Mouse (Mus musculus): ENCODE measurements around the gene Gbe1. TPM values are rescaled to one million over a fixed set of nuclear protein-coding genes. Genes with fewer than 3 reads are reported as not detected.

Gbe1 gene
- polyA plus RNA-seq, 1 experiment = 4.3 TPM

DNA sequence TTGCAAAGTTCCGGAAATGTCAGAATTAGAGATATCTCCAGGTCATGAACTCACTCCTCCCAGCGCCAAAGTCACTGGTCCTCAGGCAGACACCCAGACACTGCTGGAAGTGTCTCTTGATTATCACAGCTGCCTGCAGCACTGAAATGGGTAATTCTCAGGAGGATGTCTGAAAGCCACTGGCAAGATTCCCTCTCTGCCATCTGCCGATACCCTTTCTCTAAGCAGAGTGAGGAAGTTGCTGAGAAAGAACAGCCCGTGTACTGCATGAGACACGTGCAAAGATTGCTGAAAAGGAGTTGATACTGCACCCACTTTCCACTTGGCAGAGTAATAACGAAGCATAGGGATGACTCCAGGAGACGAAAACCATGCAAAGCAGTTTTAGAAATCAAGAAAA is 272.2 kb downstream of the Gbe1 start:
- no peaks in the 10 kb centered on the region for H3K4me1 ChIP-seq (ENCODE audit: control insufficient read depth, insufficient read depth, low read length)
- TF ChIP-seq EP300 (IDR thresholded peaks at IDR 0.05; ENCODE audit: insufficient read depth, low read depth, low read length) = no peak
- TF ChIP-seq POLR2A (IDR thresholded peaks at IDR 0.05; ENCODE audit: insufficient read depth, low read length) = no peak
- TF ChIP-seq CTCF (IDR thresholded peaks at IDR 0.05; ENCODE audit: low read depth, low read length) = no peak
- H3K27me3 ChIP-seq (ENCODE audit: control insufficient read depth, insufficient read depth, low read length, poor library complexity, severe bottlenecking) = no peaks in the 10 kb centered on the region
- H3K9me3 ChIP-seq (replicated peaks; ENCODE audit: control insufficient read depth, insufficient read depth, low read length, poor library complexity, severe bottlenecking) = no peaks in the 10 kb centered on the region
- no peak overlapping the region for H3K27ac ChIP-seq (ENCODE audit: insufficient read depth, low read length)
- no peak overlapping the region for H3K9ac ChIP-seq (ENCODE audit: low read depth, poor library complexity, severe bottlenecking)
- no peaks in the 10 kb centered on the region for H3K36me3 ChIP-seq (ENCODE audit: control insufficient read depth, insufficient read depth, low read length, poor library complexity, severe bottlenecking)
- no peak overlapping the region for H3K4me3 ChIP-seq (ENCODE audit: low read depth, low read length)

DNA sequence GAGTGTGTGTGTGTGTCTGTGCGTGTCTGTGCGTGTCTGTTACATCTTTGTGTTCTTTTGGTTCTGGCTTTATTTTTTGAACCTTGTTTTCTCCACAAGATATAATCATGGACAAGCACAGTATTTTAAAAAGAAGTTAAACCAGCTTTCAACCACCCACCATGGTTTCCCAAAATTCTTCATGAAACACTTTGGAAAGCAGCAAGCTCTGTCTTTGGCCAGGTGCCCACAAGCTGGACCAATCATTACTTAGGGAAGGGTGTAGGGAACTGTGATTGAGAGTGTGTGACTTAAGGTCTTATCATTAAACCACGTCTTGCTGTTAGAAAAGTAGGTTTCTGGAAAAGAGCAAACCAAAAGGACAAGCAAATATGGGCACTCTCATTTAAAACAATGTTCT is 288.6 kb downstream of the Gbe1 start:
- Histone ChIP-seq H3K9ac (ENCODE audit: low read depth, poor library complexity, severe bottlenecking) (no peak overlapping the region), H3K27ac (ENCODE audit: insufficient read depth, low read length) (no peak overlapping the region), H3K36me3 (ENCODE audit: control insufficient read depth, insufficient read depth, low read length, poor library complexity, severe bottlenecking) (no peaks in the 10 kb centered on the region), H3K9me3 (replicated peaks; ENCODE audit: control insufficient read depth, insufficient read depth, low read length, poor library complexity, severe bottlenecking) (no peaks in the 10 kb centered on the region), H3K4me1 (ENCODE audit: control insufficient read depth, insufficient read depth, low read length) (no peaks in the 10 kb centered on the region), H3K27me3 (ENCODE audit: control insufficient read depth, insufficient read depth, low read length, poor library complexity, severe bottlenecking) (no peaks in the 10 kb centered on the region), H3K4me3 (ENCODE audit: low read depth, low read length) (no peak overlapping the region)
- TF ChIP-seq CTCF (IDR thresholded peaks at IDR 0.05; ENCODE audit: low read depth, low read length) = no peak
- no peak for TF ChIP-seq EP300 (IDR thresholded peaks at IDR 0.05; ENCODE audit: insufficient read depth, low read depth, low read length)
- TF ChIP-seq POLR2A (IDR thresholded peaks at IDR 0.05; ENCODE audit: insufficient read depth, low read length) = no peak

DNA sequence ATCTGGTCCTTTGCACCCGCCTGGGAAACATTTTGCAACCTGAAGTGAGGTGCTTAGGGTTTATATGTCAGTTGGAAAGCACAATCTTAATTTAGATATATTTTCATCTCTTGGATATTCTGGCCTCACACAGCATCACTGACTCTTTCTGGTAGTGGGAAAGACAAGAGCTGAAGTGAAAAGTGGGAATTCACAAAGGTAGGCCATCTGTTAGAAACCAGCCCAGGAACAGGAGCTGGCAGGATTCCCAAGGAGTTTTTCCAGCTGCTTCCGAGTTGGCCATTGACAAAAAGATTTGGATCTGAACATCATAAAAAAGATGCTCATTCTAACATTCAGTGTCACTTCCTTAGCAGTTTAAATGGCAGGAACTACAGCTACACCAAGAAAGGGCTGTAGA is 294.6 kb downstream of the Gbe1 start:
- Histone ChIP-seq H3K9ac (ENCODE audit: low read depth, poor library complexity, severe bottlenecking) (no peak overlapping the region), H3K36me3 (ENCODE audit: control insufficient read depth, insufficient read depth, low read length, poor library complexity, severe bottlenecking) (no peaks in the 10 kb centered on the region), H3K9me3 (replicated peaks; ENCODE audit: control insufficient read depth, insufficient read depth, low read length, poor library complexity, severe bottlenecking) (0 out of 2 replicates have a peak, but pooled peaks cover 5% of the 10 kb centered on the region), H3K4me1 (ENCODE audit: control insufficient read depth, insufficient read depth, low read length) (no peaks in the 10 kb centered on the region), H3K27ac (ENCODE audit: insufficient read depth, low read length) (no peak overlapping the region), H3K4me3 (ENCODE audit: low read depth, low read length) (no peak overlapping the region), H3K27me3 (ENCODE audit: control insufficient read depth, insufficient read depth, low read length, poor library complexity, severe bottlenecking) (no peaks in the 10 kb centered on the region)
- TF ChIP-seq POLR2A (IDR thresholded peaks at IDR 0.05; ENCODE audit: insufficient read depth, low read length) (no peak), EP300 (IDR thresholded peaks at IDR 0.05; ENCODE audit: insufficient read depth, low read depth, low read length) (no peak), CTCF (IDR thresholded peaks at IDR 0.05; ENCODE audit: low read depth, low read length) (no peak)

DNA sequence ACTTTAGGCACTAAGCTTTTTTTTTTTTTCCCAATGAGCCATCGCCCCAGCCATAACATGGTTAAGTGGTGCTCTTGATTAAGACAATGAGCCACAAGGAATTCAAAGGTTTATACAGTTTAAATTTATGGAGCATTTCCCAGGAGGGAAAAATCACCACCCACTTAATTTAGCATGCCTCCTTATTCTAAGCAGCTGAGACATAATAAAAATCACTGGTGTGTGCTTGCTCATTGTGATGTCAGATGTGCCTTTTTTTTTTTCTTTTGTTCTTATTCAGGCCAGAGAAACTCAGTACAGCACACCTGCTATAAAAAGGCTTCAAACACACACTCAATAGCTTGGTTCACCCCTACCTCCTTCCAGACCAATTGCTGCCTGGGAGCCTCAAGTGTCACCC is 303.9 kb downstream of the Gbe1 start:
- Histone ChIP-seq H3K9me3 (replicated peaks; ENCODE audit: control insufficient read depth, insufficient read depth, low read length, poor library complexity, severe bottlenecking) (0 out of 2 replicates have a peak, but pooled peaks cover 3% of the 10 kb centered on the region), H3K4me3 (ENCODE audit: low read depth, low read length) (no peak overlapping the region), H3K27me3 (ENCODE audit: control insufficient read depth, insufficient read depth, low read length, poor library complexity, severe bottlenecking) (no peaks in the 10 kb centered on the region; the same call in 1 of the 2 replicates), H3K9ac (ENCODE audit: low read depth, poor library complexity, severe bottlenecking) (no peak overlapping the region), H3K36me3 (ENCODE audit: control insufficient read depth, insufficient read depth, low read length, poor library complexity, severe bottlenecking) (no peaks in the 10 kb centered on the region), H3K27ac (ENCODE audit: insufficient read depth, low read length) (no peak overlapping the region), H3K4me1 (ENCODE audit: control insufficient read depth, insufficient read depth, low read length) (no peaks in the 10 kb centered on the region)
- TF ChIP-seq POLR2A (IDR thresholded peaks at IDR 0.05; ENCODE audit: insufficient read depth, low read length) = no peak
- no peak for TF ChIP-seq CTCF (IDR thresholded peaks at IDR 0.05; ENCODE audit: low read depth, low read length)
- no peak for TF ChIP-seq EP300 (IDR thresholded peaks at IDR 0.05; ENCODE audit: insufficient read depth, low read depth, low read length)

DNA sequence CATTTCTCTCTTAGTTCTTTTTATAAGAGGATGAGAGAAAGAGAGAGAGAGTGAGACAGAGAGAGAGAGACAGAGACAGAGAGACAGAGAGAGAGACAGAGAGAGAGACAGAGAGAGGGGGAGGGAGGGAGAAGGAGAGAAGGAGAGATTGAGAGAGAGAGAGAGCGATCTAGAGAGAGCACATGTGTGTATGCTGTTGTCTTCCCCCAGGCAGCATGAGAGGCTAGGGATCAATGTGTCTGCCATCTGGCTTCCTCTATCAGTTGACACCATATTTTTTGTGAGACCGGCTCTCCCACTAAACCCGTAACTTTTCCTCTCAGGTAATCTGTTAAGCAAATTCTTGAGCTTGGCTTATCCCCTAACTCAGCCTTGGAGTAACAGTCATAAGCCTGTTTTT is 304.4 kb downstream of the Gbe1 start:
- Histone ChIP-seq H3K36me3 (ENCODE audit: control insufficient read depth, insufficient read depth, low read length, poor library complexity, severe bottlenecking) (no peaks in the 10 kb centered on the region), H3K9me3 (replicated peaks; ENCODE audit: control insufficient read depth, insufficient read depth, low read length, poor library complexity, severe bottlenecking) (0 out of 2 replicates have a peak, but pooled peaks cover 3% of the 10 kb centered on the region), H3K9ac (ENCODE audit: low read depth, poor library complexity, severe bottlenecking) (no peak overlapping the region), H3K4me1 (ENCODE audit: control insufficient read depth, insufficient read depth, low read length) (no peaks in the 10 kb centered on the region), H3K27me3 (ENCODE audit: control insufficient read depth, insufficient read depth, low read length, poor library complexity, severe bottlenecking) (no peaks in the 10 kb centered on the region; the same call in 1 of the 2 replicates), H3K4me3 (ENCODE audit: low read depth, low read length) (no peak overlapping the region), H3K27ac (ENCODE audit: insufficient read depth, low read length) (no peak overlapping the region)
- TF ChIP-seq POLR2A (IDR thresholded peaks at IDR 0.05; ENCODE audit: insufficient read depth, low read length) (no peak), EP300 (IDR thresholded peaks at IDR 0.05; ENCODE audit: insufficient read depth, low read depth, low read length) (no peak), CTCF (IDR thresholded peaks at IDR 0.05; ENCODE audit: low read depth, low read length) (no peak)

Measured in ES-Bruce4 (cell line).